ENCODE assay signal across 27 mouse cellular contexts in genomic region chr9:28571682-28572081, GRCm38 (mm10).
"Had no signal": no experiment of that assay in that cellular context is flagged by ENCODE, and none has a peak within 500 bp of the region (broad histone marks: within the 10 kb centered on the region; RNA-seq: fewer than 3 reads in every experiment).

No protein-coding gene starts in this region.

- ATAC-seq: inflammation-experienced regulatory T-cells, adult 6 months; liver, embryonic 12.5 days had no signal

- H3K36me3 ChIP-seq: heart, embryonic 13.5 days; heart, embryonic 15.5 days; hindbrain, embryonic 12.5 days; kidney, embryonic 15.5 days; limb, embryonic 13.5 days; limb, embryonic 15.5 days; liver, embryonic 12.5 days had no signal

- H3K27ac ChIP-seq: gastrocnemius, adult 2 months; heart, adult 2 months; heart, embryonic 13.5 days; heart, embryonic 15.5 days; hindbrain, embryonic 12.5 days; hindbrain, embryonic 14.5 days; kidney, embryonic 15.5 days; kidney, postnatal 0 days; limb, embryonic 13.5 days; limb, embryonic 15.5 days; liver, embryonic 12.5 days; liver, embryonic 14.5 days had no signal

- H3K4me1 ChIP-seq: liver, embryonic 12.5 days had no signal

- H3K9ac ChIP-seq: heart, embryonic 13.5 days; heart, embryonic 15.5 days; hindbrain, embryonic 12.5 days; hindbrain, embryonic 14.5 days; kidney, embryonic 15.5 days; limb, embryonic 13.5 days; limb, embryonic 15.5 days; liver, embryonic 12.5 days; liver, embryonic 14.5 days had no signal

- H3K4me2 ChIP-seq: heart, embryonic 11.5 days; heart, embryonic 13.5 days; heart, embryonic 15.5 days; hindbrain, embryonic 12.5 days; hindbrain, embryonic 14.5 days; kidney, embryonic 15.5 days; limb, embryonic 13.5 days; limb, embryonic 15.5 days; liver, embryonic 12.5 days had no signal

- H3K9me3 ChIP-seq: heart, embryonic 13.5 days; heart, embryonic 15.5 days; hindbrain, embryonic 12.5 days; kidney, embryonic 15.5 days; limb, embryonic 13.5 days; limb, embryonic 15.5 days; liver, embryonic 12.5 days had no signal

- H3K4me3 ChIP-seq: gastrocnemius, adult 2 months; heart, adult 2 months; heart, embryonic 13.5 days; heart, embryonic 15.5 days; hindbrain, embryonic 12.5 days; kidney, embryonic 15.5 days; limb, embryonic 13.5 days; limb, embryonic 15.5 days; liver, embryonic 12.5 days had no signal

- DNase-seq: gastrocnemius, adult 2 months; gastrocnemius, postnatal 10 days; gastrocnemius, postnatal 36 days; heart, adult 11 months; heart, adult 2 months; heart, postnatal 14 days; heart, postnatal 36 days; kidney, adult 11 months; kidney, adult 2 months; kidney, adult 9 months; kidney, postnatal 14 days; kidney, postnatal 36 days; layer of hippocampus, adult 9-11 months; layer of hippocampus, postnatal 36 days; left cerebral cortex, postnatal 4 days had no signal

- H3K27me3 ChIP-seq: heart, embryonic 13.5 days; heart, embryonic 15.5 days; hindbrain, embryonic 12.5 days; kidney, embryonic 15.5 days; limb, embryonic 13.5 days; limb, embryonic 15.5 days; liver, embryonic 12.5 days had no signal
